Mouse (Mus musculus): ENCODE results near the gene Atf6.

Atf6 gene

DNA sequence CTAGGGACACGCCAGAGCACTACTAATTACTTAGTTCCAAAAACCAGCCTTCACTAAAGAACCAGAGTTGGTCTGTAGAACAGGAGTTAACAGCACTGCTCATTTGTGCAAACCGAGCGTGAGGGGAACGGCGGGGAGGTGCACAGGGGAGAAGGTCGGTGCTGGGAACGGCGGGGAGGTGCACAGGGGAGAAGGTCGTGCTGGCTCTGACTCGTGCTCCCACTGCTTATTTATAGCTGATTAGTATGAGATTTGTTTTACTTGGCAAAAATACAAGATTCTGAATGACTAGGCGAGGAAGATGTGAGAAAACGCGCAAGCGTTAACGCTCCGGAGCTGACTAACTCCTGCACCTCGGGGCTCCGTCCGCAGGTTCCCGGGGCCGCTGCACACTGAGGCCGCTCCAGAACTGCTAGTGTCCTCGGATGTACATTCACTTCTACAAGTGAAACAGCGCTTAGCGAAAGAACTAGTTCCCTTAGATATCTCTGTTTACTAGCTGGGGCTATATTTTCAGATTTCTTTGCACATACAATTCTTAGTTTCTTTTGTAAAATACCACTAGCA lies 96.1 kb downstream of the Atf6 start:
- DNase-seq (ENCODE audit: low spot score in 2 of 2) = no peak

DNA sequence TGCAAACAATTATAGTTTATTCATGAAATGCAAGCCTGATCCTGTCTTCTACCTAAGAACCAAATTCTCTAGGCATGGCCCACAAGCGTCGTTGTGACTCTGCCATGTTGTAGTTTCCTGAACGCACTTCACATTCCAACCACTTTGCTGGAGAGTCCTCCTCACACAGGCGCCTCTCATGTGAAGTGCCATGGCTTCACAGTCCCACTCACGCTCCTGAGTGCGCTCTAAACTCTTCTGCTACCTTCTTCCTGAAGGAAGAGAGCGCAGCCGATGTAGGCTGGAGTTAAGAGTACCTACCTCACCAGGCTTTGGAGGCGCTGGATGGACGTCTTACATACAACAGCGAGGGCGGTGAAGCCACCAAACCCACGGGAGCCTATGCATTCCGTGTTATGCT lies 96.9 kb downstream of the Atf6 start:
- no peak for DNase-seq (ENCODE audit: low spot score in 2 of 2)

DNA sequence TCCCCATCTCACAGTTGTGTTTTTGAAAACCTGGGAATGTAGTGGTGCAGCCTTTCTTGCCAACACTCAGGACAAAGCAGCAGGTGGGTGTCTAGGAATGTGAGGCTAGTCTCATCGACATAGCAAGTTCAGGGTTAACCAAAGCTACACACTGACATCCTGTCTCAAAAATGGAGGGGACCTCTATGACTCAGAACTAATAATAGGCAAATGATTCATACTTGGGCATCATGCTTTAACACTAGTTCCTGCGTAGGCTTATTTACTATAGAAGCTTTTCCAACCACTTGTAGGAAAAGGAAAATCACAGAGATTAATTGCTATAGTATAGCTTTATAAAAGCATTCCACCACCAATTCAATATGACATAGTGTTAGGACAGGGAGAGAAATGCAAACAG lies 100.6 kb downstream of the Atf6 start:
- DNase-seq (ENCODE audit: low spot score in 2 of 2) = no peak

DNA sequence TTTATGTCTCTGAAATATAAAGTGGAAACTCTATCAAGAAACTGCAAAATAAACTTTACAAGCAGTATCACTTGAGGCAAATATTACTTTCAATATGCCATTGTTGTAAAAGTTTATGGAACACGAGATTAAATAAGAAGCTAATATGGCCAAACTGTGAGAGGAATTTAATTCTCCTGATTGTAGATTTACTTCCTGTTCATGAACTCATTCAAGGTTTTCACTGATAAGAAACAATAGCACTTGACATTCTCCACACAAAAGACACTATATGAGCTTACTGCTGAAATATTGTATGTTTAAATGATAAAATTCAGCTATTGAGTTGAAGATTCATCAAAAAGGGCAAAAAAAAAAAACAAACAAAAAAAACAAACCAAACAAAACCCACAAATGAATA lies 102.8 kb downstream of the Atf6 start:
- no peak for DNase-seq (ENCODE audit: low spot score in 2 of 2)

DNA sequence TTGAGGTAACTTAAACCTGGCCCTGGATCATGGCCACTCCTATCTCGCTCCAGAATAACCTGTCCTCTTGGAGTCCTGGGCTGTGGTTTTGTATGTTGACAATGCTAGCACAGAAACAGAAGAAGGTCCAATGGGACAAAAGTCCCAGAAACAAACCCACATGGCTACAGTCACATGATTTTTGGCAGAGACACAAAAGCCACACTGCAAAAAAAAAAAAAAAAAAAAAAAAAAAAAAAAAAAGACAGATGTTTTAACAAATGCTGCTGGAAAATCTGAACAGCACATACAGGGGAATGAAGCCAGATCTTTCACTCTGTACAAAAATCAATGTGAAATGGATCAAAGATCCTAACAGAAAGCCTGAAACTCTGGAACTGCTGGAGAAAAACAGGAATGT lies 105.9 kb downstream of the Atf6 start:
- no peak for DNase-seq (ENCODE audit: low spot score in 2 of 2)

DNA sequence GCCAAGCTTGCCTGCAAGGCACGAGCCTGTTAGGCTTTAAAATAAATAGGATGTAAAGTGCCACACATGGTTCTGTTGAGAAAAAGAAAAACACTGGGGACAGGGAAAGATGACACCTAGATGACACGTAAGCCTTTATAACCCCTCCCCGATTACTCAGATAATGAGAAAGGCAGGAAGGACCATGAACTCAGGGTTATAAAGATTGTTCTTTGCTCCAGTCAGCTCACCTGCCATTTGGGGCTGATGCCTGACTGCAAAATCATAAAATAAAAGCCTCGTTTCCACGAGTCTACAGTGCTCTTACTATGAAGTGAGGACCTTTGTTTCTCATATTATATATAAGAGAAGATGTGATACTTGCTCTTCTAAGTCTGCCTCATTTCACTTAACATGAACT lies 114.0 kb downstream of the Atf6 start:
- DNase-seq (ENCODE audit: low spot score in 2 of 2) = no peak

DNA sequence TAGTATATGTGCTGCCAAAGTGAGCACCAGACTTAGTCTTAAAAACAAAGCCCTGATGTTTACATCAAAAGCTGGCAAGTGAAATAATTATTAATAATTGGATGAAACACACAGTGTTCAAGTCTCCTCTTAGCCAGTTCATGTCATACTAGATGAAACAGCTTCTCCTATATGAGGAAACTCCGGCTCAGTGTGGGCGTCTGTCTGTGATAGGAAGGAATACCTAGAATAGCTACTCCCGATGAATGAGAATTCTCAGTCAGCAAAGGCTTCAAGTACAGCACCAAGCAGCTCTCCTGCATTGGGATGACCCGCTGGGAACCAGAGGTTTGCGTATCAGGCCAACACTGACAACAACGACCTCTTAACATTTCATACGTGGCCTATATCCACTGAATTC lies 115.8 kb downstream of the Atf6 start:
- DNase-seq (ENCODE audit: low spot score in 2 of 2) = no peak

DNA sequence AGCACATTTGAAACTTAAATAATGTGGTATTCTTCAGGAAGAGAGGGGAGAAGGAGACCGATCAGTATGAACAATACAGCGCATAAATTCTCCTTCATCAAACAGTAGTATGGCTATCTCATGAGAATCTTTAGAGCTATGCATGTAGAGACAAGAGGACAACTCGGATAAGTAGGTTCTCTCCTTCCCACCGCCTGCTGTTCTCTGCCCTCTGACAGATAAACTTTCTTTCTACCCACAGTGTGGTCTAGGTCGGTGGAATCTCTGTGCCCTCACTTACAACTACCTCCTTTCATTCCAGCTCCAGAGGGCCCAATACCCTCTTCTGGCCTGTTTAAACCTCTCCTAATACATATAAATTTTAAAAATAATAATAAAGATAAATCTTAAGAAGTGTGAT lies 121.0 kb downstream of the Atf6 start:
- DNase-seq (ENCODE audit: low spot score in 2 of 2) = no peak

DNA sequence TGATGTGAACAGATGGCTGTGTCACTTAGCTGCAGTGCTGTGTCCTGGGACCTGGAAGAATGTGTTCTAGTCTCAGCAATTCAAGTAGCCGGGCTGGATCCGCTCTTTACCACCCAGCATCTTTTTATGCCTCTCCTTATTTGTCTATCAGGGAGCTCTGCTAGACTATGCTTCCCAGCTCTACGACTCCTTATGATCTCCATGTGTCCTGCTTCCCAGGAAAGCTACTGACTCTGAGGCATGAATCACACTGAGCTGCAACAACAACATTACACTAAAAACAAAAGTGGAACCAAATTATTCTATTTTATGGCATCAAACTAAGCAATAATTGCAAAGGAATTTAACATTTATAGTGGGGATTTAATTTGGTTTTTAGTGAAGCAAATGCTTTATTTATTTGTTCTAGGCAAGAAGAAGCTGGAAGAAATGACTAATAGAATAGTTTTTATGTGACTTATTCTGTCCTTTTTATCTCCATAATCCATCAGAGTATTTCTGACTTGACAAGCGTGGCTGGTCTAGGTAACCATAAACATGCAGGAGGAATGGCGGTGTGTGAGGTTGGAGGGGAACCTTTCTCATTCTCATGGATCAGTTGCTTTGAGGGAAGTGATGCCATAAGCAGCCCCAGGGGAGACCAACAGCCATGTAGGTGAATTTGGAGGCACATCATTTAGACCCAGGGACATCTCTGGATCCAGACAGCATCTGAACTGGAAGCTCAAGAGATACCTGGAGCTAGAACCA lies 125.9 kb downstream of the Atf6 start:
- no peak for DNase-seq (ENCODE audit: low spot score in 2 of 2)

DNA sequence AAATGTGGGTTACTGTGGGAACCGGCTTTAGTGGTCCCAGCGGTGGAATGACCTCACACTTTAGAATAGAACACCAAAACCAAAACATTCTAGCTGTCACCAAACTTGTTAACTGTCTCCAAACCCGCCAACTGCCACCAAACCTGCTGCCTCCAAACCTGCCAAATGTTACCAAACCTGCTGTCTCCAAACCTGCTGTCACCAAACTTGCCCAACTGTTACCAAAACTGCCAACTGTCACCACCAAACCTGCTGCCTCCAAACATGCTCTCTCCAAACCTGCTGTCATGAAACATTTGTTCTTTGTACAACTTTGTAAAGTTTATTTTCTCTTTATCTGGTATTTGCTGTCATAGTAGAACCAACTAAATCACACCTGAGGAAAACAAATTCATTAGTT lies 132.7 kb downstream of the Atf6 start:
- DNase-seq (ENCODE audit: low spot score in 2 of 2) = no peak

DNA sequence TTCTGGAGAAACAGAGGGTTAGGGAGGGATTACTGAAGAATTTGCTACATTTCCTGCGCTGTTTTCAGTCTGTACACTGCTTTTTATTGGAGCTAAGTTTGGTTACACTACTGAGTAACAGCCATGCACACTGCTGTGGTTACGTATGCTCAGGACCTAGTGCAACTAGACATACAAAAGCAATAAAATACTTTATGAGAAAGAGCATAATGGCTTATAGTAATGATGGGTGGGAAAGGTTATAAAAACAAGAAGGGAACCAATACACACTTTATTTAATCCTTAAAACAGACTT lies 135.0 kb downstream of the Atf6 start:
- DNase-seq (ENCODE audit: low spot score in 2 of 2) = no peak

DNA sequence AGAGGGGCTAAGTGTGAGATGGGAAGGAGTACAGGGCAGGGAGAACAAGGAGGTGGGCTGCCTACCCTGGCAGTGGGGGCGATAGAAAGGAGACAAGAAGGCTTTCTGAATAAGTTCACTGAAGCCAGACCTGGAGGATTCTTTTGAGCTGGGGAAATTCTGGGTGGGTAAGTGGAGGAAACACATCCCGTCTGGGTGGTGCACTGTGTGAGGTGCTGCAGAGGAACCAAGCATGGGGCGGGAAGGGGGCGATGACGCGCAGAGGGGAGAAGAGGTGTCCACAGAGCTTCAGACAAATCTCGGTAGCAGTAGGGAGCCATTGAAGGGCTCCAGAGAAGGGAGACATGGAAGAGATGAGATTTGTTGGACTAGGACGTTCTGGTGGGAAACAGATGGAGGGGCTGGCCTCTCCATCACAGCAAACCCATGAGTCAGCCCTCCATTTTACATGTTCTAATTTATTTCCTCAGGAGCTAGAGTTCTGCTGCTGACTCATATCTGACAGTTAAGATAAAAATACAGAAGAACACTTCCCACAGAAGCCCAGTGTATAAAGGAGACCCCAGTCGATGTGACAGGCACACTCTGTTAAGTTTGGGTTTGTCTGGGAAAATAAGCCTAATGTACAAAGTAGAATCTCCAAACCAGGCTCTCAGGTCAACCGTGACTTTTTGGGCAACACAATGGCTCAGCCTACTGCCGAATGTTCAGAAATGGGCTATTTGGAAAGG lies 135.5 kb downstream of the Atf6 start:
- no peak for DNase-seq (ENCODE audit: low spot score in 2 of 2)

DNA sequence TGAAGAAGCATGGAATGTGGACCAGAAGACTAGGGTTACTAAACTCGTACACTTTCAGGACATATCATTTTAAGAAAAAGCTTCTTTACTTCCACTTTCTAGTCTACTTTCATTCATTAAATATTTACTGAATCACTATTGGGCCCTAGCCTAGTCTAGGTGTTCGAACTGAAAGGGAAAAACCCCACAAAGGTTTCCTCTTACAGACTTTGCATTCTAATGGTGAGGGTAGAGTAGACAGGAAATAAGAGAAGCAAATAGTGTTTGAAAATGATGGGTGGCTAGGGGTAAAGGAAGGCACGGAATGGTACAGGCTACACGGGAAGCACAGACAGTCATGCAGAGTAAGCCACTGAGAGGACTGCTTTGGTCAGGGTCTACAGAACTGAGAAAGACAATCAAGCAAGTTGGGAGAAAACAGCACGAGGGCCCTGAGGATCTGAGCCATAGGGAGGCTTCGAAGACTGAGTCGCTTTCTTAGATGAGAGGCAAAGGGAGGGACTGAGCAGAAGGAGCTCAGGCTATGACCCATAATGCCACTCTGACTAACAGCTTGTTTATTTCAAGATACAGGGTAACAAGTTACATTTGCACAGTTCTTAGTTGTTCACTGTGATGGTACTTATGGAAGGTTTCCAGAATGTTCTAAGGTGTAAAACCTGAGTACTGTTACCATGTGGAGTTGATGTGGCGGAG lies 138.2 kb downstream of the Atf6 start:
- DNase-seq (ENCODE audit: low spot score in 2 of 2) = no peak

DNA sequence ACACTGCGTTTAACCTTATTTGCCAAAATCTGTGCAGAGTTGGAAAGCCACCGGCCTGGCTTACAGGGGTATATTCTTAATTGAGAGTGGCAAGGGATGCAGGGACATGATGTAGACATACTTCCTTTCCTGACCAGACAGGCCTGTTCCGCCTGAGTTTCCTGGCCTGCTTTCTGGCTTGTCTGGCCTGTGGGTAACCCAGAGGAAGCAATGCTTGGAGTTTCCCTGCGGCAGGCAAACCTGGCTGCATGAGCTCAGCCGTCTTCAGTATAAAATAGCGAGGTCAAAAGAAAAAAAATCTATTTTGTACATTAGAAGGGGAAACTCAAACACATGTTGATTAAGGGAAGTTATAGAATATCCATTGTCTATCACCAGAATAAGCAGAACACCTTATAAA lies 139.0 kb downstream of the Atf6 start:
- DNase-seq (ENCODE audit: low spot score in 2 of 2) = no peak

DNA sequence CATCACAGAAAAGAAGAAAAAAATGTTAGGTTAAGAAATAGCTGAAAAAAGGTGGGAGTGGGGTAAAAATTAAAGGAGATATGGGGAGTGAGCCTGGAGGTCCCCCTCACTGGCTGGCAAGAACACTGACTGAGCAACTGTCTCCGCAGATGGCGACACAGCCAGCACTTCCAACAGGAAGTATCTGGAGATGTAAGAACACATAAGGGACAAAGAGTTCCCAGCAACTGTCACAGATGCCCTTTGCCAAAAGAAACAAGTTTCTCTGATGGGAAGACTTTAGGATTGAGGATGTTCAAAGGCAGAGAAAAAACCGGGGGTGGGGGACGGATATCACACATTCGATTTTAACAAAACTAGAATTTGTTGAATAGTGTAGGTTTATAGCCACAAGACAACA lies 146.0 kb downstream of the Atf6 start:
- no peak for DNase-seq (ENCODE audit: low spot score in 2 of 2)

DNA sequence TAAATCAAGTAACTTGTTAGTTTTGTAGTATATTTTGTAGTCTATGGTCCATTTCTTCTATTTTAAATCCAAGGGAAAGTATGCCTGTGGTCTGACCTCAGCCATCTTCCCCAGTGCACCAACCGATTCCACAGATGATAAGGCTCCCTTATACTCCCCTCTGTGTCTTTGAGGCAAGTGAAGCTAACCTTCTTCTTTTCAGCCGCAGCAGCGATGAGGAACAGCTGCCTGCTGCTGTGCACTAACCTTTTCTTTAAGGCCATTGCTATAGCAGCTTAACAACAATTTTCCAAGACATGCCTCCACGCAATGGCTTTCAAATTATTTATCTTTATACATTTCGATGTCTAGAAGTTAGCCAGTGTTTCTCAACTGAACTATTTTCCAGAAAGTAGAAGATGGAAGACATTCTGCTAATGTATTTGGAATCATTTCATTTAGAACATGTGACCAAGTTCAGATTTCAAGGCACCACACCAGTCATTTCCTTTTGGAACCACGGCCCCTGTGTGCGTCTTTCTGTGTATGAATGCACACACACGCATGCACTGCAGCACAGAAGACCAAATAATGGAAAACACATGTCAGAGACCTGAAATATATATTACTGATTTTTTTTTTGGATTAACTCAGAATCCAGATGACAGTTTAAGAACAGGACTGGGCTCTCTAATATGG lies 149.3 kb downstream of the Atf6 start:
- no peak for DNase-seq (ENCODE audit: low spot score in 2 of 2)

DNA sequence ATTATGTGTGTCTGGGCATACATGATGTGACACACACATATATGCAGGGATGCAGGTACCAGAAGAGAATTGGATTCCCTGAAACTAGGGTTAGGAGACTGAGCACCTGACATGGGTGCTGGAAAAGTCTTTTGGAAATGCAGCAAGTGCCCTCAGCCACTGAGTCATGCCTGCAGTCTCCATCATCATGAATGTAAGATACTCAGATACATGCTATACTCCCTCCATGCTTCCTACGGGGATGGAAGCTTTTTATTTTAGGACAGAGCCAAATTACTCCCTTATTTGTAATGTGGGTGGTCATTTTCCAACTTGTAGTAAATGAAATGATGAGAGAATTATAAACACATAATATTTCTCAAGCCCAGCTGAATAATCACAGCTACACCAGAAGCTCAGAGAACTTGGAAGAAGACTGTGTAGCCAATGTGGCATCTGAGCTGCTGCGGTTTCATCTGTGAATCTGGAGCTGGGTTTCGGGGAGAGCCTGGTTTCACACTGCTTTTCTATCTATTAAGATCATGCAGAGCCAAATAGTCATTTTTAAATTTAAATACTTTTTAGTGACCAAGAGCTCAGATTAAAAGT lies 150.2 kb downstream of the Atf6 start:
- no peak for DNase-seq (ENCODE audit: low spot score in 2 of 2)

DNA sequence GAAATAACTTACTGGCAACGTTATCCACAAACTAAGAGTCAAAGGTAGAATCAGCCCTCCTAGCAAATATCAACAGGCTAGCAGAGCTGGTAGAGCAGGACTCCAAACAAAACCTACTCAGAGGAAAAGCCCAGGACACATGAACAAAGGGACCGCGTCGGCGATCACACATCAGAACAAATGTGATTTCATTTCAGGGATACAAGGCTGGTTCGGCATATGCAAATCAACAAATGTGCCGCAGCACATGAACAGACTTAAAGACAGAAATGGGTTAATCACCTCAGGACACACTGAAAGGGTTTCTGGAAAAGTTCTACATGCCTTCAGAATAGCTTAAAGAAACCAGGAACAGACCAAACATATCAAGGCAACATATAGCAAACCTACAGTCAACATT lies 155.8 kb downstream of the Atf6 start:
- DNase-seq (ENCODE audit: low spot score in 2 of 2) = no peak

DNA sequence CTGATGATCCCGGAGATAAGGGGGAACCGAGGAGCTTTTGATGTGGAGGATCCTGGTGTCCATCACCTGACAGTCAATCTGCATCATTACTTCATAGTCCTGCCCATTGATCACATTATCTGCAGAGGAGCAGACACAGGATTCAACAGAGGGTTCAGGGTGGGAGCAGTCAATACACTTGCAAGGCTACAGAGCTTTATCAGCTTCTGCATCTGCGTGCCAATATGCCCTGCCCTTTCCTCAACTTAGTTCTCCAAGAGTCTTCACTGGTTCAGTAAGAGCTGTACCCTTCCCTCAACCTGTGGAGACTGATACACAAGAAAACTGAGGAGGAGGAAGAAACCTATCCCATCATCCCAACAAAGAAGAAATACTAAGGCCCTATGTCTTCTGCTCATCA lies 157.6 kb downstream of the Atf6 start:
- DNase-seq (ENCODE audit: low spot score in 2 of 2) = no peak

DNA sequence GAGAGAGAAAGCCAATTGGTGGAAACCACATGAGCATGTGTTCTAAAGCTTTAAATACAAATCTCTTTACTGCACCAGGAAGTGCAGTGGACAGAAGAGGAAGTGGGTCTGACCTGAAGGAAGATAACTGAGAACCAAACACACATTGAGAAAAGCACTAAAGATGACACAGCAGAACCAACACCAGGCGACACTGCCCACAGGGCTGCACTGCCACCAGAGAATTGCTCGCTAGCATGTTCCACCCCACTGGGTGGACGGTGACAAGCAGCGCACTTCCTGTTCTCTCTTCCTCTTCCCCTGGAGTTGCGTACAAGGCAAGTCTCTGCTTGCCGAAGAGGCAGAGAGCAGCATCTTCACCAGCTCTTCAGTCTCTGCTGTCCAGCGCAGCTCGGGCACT lies 158.1 kb downstream of the Atf6 start:
- peak; percentile 26 to 80 for DNase-seq (ENCODE audit: low spot score in 2 of 2)

DNA sequence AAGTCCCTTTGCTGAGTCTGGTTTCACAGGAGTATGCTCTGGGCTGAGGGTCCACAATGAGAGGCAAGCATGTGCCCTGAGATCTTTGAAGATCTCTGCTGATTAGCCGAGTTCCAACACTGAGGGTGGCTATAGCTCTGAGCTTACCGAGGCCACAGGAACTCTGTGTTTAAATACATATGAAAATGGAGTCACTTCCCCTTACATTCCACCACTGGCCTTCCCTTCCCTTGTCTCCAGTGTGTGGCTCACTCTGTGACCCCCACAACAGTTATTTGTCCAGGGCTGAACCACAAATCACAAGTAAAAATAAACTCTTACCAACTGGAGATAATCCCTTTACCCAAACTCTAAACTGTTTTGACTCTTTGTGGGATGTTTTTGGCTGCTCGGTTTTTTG lies 158.5 kb downstream of the Atf6 start:
- no peak for DNase-seq (ENCODE audit: low spot score in 2 of 2)

DNA sequence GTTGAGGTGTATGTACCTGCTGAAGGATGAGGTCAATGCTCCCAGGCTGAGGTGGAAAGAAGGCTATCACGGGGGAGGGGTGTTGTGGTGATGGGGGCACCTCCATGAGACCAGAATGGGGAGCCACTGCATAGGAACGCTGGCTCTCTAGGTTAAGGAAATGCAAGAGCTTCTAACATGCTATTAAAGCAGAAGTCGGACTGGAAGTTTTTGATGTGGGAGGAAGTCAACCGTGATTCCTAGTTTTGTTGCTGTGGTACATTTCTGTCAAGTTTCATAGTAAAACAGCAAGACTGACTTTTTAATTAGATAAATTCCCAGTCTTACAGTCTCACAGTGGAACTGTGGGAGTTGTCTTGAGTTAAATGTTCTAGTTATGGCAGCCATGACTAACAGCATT lies 161.5 kb downstream of the Atf6 start:
- no peak for DNase-seq (ENCODE audit: low spot score in 2 of 2)

Data from spleen, postnatal 10 days (tissue).